Mouse (Mus musculus): Measurements from ENCODE around the gene Gabrr3. TPM values are rescaled to one million over a fixed set of nuclear protein-coding genes. Genes with fewer than 3 reads are reported as not detected.
A peak's percentile ranks its signal among the peaks of the same experiment; 100 is the strongest.
"Not testable (repeated sequence)": the region's sequence is repeated elsewhere in the genome, so short reads cannot be mapped to it uniquely, and the experiment has no call there.

The Gabrr3 gene
- not detected for total RNA-seq (2021)
- long read RNA-seq, experiment 1, result 0 reads
- long read RNA-seq, experiment 2, result 0 reads

DNA sequence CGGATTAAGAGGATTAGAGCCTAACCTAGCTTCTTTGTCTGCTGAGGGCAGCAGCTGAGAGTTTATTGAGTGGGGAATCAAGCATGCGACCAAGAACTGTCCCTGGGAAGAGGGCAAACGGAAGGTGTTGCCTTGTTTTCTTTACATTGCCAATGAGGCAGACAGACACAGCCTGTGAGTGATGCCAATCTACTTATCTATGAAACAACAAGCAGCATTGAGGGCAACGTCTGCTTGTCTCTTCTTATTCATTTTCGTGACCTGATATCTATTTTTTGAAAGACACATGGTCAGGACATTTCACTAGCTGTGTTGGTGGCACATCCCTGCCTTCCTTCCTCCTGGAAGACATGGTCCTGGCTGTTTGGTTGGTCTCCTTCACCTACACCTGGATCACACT lies at the start of gene Gabrr3:
Gabrr3 (plus strand) TSS at position 301 of the 400 bp plus-strand sequence.
- no peak for DNase-seq

DNA sequence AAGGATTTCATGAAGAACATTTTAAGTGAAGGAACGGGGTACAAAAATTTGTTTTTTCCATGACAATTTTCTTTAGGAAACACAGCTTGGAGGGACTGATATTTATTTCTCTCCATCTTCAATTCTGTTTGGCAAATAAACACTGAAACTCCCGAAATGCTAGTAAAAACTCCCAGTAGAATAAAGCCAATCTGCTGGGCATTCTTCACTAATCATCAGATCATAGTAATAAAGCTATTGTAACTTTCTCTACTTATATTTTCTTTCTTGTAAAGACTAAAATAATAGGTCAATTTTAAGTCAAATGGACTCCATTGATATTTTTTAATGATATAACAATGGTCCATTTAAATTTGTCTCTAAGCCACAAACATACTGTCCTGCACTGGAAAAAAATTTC lies 43.2 kb upstream of the Gabrr3 start, which contains the start of gene Olfr209:
Olfr209 (minus strand) TSS at position 101 of the 400 bp plus-strand sequence.
- no peak for DNase-seq

DNA sequence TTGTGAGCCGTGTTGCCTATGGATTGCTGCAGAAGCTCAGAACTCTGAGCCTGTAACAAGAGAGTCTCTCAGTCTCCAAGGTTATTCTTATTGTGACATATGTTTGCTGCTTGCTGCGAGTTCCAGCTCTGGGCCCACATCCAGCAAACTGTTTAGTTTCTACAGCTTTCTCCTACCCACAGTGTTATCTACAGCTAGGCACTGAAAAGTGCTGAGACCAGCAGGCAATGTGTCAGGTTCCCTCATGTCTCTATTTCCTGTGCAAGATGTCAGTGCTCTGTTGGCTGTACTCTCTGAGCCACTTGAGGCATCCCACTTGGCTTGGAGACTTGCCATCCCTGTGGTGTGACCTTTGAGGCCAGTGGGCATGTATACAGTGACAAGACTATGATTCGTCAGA lies 13.8 kb upstream of the Gabrr3 start:
- no peak for DNase-seq

DNA sequence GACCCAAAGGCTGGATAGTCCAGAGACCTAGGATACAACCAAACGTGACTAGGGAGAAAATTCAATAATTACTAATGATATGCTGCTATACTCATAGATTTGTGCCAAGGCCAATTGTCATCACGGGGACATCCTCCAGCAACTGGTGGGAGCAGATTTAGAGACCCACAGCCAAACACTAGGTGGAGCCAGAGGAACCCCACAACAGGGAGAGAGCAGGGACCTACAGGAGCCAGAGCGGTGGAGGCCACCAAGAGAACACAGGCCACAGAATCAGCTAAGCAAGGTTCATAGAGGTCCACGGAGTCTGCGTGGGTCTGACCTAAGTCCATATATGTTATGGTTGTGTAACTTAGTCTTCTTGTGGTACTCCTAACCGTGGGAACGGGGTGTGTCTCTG lies 6.0 kb upstream of the Gabrr3 start:
- peak in 1 of 2 experiments; percentile 8 for DNase-seq

DNA sequence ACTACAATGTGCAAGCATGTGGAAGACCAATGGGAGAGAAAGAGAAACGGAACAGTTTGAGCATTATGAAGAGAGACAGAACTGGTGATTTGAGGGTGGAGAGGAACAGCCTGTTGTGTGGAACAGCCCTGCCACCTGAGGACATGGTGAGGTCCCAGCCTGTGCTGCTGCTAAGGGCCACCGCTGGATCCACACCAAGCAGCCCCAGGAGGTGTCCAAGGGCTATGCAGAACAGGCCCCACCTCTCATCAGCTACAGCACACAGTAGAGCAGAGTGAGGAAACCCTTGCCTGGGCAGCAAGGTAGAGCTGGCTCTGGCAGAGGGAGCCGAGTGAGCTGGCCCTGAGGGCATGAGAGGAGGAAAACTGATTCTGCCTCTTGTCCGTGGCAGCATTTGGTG lies 5.1 kb upstream of the Gabrr3 start:
- no peak for DNase-seq

DNA sequence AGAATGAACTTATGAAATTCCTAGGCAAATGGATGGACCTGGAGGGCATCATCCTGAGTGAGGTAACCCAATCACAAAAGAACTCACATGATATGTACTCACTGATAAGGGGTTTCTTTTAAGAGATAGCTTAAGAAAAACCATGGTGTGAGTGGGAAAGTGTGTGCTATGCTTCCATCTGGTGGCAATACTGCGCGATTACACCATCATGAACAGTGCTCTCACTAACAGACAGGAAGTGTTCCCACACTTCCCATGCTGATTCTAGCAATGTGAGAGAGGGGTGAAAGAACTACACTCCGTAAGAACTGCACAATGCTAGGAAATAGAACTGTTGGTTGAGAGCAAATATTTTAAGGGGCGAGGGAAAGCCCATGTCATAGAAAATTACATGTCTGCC lies 3.4 kb upstream of the Gabrr3 start:
- DNase-seq, result peak in 1 of 2 experiments; percentile 21

DNA sequence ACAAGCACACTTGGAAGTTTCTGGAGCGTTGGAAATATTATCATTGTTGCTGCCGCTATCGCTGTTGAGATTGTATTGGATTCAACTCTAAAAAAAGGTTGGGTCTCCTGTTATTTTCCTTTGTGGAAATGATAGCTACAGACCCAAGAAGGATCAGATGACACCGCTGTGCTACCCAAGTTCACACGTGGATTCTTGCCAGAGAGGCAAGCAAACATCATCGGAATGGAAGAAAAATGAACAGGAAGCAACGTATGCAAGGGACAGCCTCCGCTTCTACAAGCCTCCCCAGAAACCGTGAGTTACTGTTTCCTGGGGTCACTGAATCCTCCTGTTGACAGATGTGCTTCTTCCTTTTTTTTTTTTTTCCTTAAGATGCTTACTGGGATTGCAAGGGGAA lies 2.3 kb upstream of the Gabrr3 start:
- DNase-seq, result no peak

DNA sequence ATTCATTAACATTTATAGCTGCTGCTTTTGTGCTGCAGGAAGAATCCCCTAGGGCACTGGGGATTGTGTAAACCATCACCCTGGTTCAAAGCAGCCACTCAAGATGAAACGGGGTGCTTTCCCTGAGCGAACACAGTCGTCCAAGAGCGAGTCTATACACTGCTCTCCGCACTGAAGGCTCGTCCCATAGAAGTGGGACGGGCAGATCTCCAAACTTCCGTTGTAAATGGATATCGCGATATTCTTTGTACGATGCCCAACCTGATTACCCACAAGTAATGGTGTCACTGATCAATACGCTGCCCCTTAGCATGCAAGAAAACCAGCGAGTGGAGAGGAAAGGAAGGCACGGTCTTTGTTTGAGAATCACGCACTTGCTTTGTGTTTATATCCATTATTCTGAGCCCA lies 2.2 kb downstream of the Gabrr3 start:
- no peak for DNase-seq

DNA sequence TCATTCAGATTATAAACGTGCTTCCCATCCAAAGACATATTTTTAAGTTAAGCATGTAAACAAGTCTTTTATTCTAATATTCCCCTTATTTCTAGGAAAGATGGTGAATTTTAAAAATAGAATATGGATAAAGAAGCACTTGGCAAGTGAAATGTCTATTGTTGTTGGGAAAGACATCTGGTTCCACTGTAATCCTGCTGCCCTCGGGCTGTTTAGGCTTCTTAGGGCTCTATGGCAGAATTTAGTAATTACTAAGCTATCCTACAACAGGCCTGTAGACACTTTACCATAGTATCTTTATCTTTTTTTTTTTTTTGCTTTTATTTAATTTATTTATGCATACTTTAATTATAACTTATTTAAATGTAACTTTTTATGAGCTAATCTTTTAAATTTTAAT lies 2.7 kb downstream of the Gabrr3 start:
- no peak for DNase-seq

DNA sequence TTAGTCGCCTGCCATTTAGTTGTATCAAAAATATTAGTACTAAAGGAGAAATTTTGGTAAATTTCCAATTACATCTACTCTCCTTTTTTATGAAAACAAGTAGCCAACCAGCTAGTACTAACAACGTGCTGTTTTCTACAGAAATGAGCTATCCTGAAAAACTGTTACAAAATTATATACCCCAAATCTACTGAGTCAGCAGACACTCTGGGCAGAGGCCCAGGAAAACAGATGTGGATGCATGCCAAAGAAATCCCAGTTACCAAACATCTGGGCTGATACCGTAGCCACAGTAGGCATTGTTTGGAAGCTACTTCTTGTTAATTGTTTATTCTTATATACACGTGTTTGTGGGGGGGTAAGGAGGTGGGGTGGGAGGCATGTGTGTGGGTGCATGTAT lies 6.3 kb downstream of the Gabrr3 start:
- DNase-seq, result peak; percentile 30 to 52

DNA sequence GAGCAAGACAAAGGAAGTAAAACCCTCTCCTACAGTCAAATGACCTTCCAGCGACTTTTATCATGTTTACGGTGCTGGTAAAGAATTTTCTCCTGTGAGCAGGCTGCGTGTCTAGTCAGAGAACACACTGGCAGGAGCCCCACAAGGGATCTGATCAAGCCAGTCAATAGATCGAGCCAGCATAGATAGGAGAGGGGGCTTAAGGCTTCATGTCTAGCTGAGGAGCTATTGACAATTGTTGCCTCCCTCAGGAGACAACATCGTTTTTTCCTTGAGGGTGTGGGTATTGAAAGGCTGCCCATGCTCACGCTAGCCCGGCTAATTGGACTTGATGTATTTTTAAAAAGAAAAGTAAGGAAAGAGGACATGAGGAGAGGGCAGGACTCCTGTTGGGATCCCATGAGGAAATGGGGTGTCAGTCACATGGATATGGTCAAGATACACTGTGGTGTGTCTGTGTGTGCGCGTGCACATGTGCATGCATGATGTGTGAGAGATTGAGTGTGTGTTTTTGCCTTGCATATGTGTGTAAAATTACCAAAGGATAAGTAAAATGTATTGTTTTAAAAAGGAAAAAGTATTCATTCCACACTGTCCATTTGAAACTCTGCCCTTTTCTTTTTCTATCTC lies 13.2 kb downstream of the Gabrr3 start:
- no peak for DNase-seq

DNA sequence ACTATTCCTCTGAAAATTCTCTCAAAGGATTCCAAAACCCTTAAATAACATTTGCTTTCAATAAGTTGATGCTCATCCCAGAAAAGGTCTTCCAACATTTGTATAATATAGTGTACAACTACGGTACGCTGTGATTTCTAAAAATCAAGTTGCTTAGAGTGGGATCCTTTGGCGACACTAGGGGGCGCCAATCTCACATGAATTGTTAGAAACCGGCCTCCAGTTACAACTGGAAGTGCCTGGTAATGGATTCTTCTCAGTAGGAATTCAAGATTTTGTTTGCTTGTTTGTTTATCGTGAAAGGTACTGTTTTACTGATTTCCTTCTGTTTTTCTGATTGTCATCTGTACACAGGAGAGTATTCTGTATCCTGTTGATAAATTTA lies 13.7 kb downstream of the Gabrr3 start:
- DNase-seq, result peak; percentile 72 to 81

DNA sequence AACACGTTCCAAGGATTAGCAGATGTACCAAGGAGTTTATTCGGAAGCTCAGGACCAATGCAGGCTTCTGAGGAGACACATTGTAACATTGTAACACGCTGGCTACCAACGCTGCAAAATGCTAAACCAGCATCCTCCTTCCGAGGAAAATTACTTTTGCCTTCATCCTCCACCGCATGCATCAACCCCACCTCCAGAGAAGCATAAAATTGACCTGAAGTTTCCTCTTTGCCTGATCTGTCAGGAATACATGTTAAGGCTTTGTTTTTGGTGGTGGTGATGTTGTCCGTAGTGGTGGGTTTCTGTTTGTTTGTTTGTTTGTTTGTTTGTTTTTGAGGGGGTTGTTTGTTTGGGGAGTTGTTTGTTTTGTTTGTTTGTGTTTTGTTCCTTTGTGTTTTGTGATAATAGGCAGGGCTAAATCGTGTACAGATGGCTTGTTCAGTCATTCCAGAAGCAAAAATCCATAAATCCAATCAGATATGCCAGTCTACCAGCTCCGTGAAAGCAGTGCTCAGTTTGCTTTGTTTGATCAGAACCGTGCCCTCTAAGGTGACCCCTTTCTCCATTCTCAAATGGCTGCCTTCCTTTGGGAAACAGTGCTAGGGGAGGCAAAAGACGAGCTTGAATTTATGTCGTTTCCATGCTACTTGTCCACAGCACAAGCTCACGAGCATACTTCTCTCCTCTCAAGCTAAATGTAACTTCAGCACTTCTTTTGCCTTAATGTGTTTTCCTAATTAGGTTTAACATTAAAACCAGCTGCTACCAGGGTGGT lies 14.6 kb downstream of the Gabrr3 start:
- DNase-seq, result no peak

DNA sequence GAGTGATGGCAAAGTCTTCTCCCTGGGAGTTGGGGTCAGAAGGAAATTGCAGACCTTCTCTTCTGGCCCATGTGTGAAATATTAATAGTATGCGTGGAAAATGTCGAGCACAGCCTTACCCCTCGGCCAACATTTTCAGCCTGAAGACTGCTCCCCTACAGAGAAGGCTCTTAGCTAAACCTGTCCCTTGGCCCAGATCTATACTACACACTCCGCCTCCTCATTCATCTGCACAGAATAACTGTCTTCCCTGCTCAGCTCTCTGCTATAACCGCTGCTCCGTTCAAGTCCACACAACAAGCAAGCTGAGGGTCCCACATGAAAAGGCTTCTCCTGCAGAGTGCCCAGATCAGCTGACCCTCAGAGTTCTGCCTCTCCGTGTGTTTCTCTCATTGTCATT lies 20.8 kb downstream of the Gabrr3 start:
- DNase-seq, result no peak

DNA sequence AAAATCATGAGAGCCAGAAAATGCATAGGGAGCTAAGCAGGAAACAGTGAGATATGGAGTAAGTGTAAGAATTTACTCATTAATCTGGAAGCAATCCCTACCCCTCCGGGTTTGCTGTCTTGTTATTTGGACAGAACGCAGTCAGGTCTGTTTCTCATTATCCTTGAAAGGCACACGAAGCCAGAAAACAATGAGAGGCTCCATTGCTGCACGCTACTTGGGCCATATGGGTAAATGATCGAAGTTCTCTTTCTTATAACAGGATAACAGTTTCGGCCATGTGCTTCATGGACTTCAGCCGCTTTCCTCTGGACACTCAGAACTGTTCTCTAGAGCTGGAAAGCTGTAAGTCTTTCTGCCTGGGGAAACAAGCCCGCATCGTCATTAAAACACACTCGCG lies 26.0 kb downstream of the Gabrr3 start:
- no peak for DNase-seq

DNA sequence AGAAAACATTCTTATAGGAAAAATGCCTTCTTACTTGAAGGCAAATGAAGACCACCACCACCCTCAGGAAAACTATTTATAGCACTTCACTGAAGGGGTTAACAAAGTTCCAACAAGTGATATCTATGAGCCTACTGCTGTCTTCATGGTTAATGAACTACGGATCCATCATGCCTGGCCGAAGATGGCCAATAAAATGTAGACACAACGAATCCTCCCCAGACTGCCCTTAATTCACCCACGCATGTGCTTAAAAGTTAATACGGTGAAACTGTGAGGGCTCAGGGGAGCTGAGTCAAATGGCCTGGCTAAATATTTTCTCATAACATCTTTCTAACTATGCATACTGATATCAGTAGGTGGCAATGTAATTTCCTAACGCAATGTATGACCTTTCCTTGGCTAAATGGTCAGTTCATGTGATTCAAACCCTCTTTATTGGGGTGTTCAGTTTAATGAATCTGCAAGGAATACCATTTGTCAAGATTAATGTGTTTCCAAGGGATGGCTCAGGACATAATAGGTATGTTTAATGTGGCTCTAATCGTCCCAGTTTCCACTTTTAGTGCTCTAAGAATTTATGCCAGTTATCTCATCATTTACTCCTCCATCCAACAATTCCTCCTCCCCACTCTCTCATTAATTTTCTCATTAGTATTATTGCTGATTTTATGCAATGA lies 37.9 kb downstream of the Gabrr3 start:
- DNase-seq, result no peak

DNA sequence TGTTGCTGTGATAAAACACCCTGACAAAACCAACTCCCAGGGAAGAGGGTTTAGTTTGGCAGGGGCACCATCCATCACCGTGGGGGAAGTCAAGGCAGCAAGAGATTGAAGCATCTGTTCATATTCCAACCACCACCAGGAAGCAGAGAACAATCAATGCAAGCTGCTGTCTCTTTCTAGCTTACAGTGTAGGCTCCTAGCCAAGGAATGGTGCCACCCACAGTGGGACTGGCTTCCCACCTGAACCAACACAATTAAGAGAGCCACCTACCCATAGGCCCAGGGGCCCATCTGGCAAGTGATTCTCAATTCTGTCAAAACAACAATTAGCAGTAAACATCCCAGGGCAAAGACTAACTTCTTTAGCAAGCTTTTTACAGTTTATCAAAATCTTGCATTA lies 41.0 kb downstream of the Gabrr3 start:
- DNase-seq, result no peak

DNA sequence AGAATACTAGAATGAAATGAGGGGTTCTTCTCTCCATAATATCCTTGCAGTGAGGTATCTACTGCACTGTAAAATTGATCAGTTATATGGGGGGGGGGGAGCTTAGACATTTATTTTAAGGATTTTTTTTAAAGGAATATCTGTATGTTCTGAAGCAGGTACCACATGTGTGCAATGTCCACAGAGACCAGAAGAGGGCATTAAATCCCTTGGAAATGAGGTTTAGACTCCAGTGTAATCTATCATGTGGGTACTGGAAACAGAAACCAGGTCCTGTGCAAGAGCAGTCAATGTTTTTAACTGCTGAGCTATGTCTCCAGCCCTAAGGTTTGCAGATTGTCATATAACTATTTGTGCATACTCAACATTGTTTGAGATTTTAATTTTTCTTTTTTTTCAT lies 42.0 kb downstream of the Gabrr3 start:
- DNase-seq, result no peak

DNA sequence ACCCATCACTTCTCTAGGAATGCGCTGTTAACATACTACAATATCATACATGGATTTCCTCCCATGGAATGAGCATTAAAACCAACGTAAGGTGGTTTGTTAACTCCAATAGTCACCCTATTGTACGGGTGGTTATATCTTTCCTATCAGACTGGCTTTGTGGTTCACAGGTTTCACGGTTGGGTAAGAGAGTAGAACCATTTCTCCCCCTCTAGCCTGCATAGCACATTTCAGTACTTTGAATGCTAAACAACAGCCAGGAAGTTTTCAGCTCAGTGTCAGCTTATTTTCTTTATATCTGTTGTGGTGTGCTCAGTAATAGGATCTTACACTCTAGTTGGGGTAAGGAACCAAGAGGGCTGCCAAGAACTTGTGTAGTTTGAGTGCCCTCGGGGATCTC lies 44.7 kb downstream of the Gabrr3 start:
- no peak for DNase-seq

DNA sequence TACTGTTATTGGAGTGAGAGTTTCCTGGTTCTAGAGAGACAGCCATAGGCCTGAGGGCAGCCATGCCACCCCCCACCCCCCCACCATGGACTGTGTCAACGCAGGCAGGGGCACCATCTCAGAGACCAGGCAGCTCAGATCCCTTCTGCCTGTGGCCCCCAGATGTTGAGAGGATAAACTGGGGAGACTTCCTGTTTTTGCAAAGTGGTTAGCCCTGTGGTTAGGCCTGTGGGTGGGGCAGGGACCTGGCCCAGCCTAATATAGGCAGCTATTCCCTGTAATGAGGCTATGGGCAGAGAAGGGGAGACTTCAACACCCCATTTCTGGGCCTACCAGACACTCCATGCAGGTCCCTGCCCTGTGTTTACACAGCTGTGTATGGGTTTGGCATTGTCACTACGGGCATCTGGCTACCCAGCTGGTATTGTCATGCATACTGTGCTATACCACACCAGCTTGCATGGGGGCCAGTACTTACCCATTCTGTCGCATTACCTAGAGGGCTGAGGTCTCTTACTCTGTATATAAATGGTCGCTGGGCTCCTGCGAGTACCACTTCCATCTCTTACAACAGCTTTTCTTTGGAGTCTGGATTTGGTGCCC lies 52.2 kb downstream of the Gabrr3 start:
- DNase-seq, result not testable (repeated sequence)

DNA sequence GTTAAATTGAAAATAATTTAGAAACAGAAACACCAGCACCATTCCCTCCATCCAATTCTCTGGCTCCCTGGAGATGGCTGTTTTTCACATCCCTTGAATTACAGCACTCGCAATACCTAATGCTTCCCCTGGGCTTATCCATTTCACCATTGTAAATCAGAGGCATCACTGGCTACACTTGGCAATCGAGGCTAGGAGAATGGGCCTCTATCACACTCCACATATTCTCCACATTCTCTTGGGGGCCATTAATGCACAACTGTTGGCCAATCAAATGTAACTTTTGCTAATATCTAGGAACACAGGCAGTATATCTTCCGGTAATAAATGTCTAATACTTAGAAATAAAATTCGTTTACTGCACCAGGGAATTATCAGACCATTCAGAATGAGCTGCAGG lies 56.4 kb downstream of the Gabrr3 start:
- no peak for DNase-seq

DNA sequence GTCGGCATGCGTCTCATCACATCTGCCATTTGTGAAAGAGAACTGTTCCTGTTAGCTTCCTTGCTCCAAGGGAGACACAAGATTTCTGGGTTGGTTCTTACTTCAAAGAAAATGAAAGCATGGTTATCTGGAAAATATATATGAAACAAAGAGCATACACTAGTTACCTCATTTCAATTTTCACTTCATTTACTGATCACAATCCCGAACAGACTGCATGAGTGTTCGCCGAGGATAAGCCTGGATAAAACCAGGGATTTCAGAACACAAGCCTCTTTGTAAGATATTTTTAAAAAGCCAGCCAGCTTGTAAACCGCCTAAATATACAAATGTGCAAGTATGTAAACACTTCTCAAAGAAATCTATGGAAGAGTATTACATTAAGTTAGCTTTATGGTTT lies 56.8 kb downstream of the Gabrr3 start:
- DNase-seq, result no peak

DNA sequence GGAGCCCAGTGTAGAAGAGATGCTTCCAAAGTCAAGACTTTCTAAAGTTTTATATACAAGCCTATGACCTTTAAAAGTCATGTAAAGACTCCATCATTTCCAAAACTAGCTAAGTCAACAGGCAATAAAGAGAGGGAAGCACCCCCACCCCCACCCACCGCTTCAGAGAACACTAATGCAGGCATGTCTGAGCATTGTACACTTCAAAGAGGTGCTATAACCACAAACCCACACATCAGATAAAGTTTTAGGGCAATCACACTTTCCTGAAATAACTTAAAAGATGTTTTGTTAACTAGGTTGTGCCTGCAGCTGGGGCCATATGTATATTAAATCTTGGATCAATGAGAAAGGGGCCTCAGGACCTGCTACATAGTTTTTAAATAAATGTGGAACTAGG lies 62.7 kb downstream of the Gabrr3 start:
- no peak for DNase-seq

All from adrenal gland, postnatal 36 days (tissue).